Mouse (Mus musculus) urinary bladder, postnatal 14 days (tissue): ENCODE data around the gene Mpig6b.

Source experiments
- DNase-seq: peaks from one replicate; pipeline ENCODE4 v3.0.0; 2021; ENCODE audit warnings: low spot score

Gene Mpig6b

DNA sequence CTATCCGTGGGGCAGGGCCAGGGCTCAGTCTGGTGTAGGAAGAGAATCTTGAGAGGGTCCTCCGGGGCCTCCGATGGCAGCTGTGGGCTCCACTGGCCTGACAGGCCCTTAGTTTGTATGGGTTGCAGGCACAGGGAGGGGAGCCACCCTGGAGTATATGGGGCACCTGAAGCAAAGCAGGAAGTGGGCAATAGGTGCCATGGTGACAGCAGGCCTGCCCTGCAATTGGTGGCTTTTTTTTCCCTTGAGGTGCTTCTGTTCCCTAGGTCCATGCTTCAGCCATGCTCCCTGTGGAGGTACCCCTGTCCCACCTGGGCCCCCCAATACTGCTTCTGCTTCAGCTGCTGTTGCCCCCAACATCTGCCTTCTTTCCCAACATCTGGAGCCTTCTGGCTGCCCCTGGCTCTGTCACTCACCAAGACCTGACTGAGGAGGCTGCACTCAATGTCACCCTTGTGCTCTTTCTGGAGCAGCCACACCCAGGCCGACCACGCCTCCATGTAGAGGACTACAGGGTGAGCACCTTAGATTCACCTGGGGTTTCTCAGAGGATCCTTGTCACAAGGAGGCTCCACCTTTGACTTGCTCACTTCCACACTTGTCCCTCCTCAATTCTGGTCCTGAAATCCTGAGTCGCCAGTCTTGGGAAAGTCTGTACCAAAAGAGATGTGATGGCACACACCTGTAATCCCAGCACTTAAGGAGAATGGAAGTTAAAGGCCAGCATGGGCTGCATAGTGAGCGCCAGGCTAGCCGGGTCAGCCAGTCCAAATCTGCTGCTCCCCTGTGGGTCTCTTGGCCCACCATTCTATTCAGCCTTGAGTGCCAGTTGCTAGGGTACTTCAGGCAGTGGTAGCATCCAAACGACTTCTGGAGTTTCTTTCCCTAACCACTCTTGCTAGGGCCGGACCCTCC, 48.9 kb downstream of the Mpig6b start:
- DNase-seq = no peak

- DNase-seq = peak; percentile 72
These were observed 49.6 kb downstream of the Mpig6b start, which contains the start of gene Vwa7 for GRCm38 (mm10) chr17:35016376-35016775. TSS of gene Vwa7 (plus strand) at chr17:35016579.

DNA sequence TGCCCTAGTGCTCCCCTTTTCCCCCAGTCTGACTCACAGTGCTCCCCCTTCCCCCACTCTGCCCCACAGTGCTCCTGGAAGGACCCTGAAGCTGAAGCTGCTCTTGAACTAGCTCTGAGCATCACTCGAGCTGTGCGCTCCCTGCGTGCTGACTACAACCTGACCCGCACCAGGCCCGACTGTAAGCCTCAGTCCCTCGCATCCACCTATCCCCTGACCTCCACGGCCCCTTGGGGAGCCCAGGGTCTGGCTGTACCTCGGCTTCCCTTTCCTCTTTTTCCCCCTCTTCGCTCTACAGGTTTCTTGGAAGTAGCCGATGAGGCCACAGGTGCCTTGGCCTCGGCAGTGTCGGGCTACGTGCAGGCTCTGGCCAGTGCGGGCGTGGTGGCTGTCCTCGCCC, 50.7 kb downstream of the Mpig6b start:
- DNase-seq = no peak

GRCm38 (mm10) chr17:35013221-35013620, 52.8 kb downstream of the Mpig6b start:
- no peak for DNase-seq
